ENCODE assay signal across 8 mouse cellular contexts in the genomic region with DNA sequence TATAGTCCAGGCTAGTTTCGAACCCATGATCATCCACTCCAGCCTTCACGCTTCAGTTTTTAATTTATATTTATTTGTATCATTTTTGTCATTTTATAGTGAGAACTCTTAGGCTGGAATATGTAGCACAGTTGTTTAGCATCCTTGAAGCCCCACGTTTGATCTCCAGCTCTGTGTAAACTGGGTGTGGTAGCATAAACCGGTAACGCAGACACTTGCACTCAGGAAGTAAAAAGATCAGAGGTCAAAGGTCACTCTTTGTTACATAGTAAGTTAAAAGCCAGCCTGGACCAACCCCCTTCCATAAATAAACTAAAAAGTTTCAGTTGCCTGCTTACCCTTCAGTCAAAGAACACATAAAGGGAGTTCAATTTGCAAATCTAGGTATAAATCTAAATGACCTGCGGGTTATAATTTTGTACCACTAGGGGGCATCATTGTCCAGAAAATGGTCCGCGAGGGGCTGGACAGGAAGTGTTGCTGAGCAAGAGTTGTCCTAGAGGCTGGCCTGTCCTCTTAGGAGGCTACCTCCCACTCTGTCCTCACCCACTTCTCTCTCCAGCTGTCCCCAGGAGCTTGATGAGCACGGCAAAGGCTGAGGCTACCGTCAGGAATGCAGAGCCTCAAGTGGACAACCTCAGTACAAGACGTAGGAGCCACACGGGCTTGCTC. TPM values are rescaled to one million over a fixed set of nuclear protein-coding genes. Genes with fewer than 3 reads are reported as not detected.
DNase-seq lines count a peak whose midpoint lies in the region; ATAC-seq and TF ChIP-seq lines count a peak whose summit lies in the region.

No protein-coding gene starts in this region.

- peak; percentile 70 for ATAC-seq in forebrain, embryonic 13.5 days
- peak; percentile 87 for ATAC-seq in lung, embryonic 14.5 days (ENCODE audit: insufficient read depth)
- peak; percentile 70 for ATAC-seq in neural tube, embryonic 15.5 days (ENCODE audit: low FRiP score)

- H3K36me3 ChIP-seq in forebrain, embryonic 13.5 days (ENCODE audit: poor library complexity, severe bottlenecking): peaks cover 24% of the 10 kb centered on the region; the same call in 1 of the 2 replicates
- peaks cover 24% of the 10 kb centered on the region for H3K36me3 ChIP-seq in lung, embryonic 14.5 days (ENCODE audit: insufficient read depth)
- H3K36me3 ChIP-seq in neural tube, embryonic 15.5 days: no peaks in the 10 kb centered on the region

- 53% methylated on average over 12 of the region's 12 CpGs for WGBS in forebrain, embryonic 13.5 days
- WGBS in lung, embryonic 14.5 days: 35% methylated on average over 12 of the region's 12 CpGs
- WGBS in neural tube, embryonic 15.5 days: 46% methylated on average over 12 of the region's 12 CpGs

- no peak overlapping the region for H3K4me3 ChIP-seq in forebrain, embryonic 13.5 days
- H3K4me3 ChIP-seq in lung, embryonic 14.5 days (ENCODE audit: low read depth, low read length): no peak overlapping the region
- H3K4me3 ChIP-seq in neural tube, embryonic 15.5 days (replicated peaks): no peak overlapping the region

- intact Hi-C loops in heart, postnatal 14 days (cut with DNase I): loop anchor here (1.0 to 10.0 kb wide), 3 partner anchors 153 to 519 kb away; partner anchors contain the start of gene Tcf7l1

- H3K27me3 ChIP-seq in forebrain, embryonic 13.5 days: no peaks in the 10 kb centered on the region
- H3K27me3 ChIP-seq in lung, embryonic 14.5 days (ENCODE audit: insufficient read depth, low read length): no peaks in the 10 kb centered on the region
- no peaks in the 10 kb centered on the region for H3K27me3 ChIP-seq in neural tube, embryonic 15.5 days (replicated peaks)

- DNase-seq in adrenal gland, adult (ENCODE audit: inconsistent age in 2 of 2, low spot score in 1 of 2): peak; percentile 61 to 94
- no peak for DNase-seq in adrenal gland, postnatal 4 days (ENCODE audit: low spot score in 2 of 2)
- DNase-seq in adrenal gland, postnatal 10 days: peak; percentile 75
- DNase-seq in heart, postnatal 14 days: peak; percentile 56 to 79
- peak; percentile 84 for DNase-seq in kidney, postnatal 14 days
- DNase-seq in lung, embryonic 14.5 days: peak; percentile 93

- H3K4me2 ChIP-seq in forebrain, embryonic 13.5 days: no peak overlapping the region
- peak overlapping the region; percentile 24; the same call in 1 of the 2 replicates for H3K4me2 ChIP-seq in lung, embryonic 14.5 days
- no peak overlapping the region for H3K4me2 ChIP-seq in neural tube, embryonic 15.5 days

- TF ChIP-seq CTCF in lung, embryonic 14.5 days (IDR thresholded peaks at IDR 0.05; ENCODE audit: low read depth): peak; percentile 75

- no peaks in the 10 kb centered on the region for H3K4me1 ChIP-seq in forebrain, embryonic 13.5 days
- H3K4me1 ChIP-seq in lung, embryonic 14.5 days (ENCODE audit: insufficient read depth): no peaks in the 10 kb centered on the region
- no peaks in the 10 kb centered on the region for H3K4me1 ChIP-seq in neural tube, embryonic 15.5 days

- H3K9me3 ChIP-seq in forebrain, embryonic 13.5 days (replicated peaks): no peaks in the 10 kb centered on the region
- no peaks in the 10 kb centered on the region for H3K9me3 ChIP-seq in lung, embryonic 14.5 days (ENCODE audit: low read depth, low read length)
- no peaks in the 10 kb centered on the region for H3K9me3 ChIP-seq in neural tube, embryonic 15.5 days (replicated peaks)

- no peak overlapping the region for H3K27ac ChIP-seq in forebrain, embryonic 13.5 days
- H3K27ac ChIP-seq in lung, embryonic 14.5 days (ENCODE audit: low read depth): peak overlapping the region; percentile 25; the same call in 1 of the 2 replicates
- no peak overlapping the region for H3K27ac ChIP-seq in neural tube, embryonic 15.5 days (replicated peaks)

- H3K9ac ChIP-seq in forebrain, embryonic 13.5 days: no peak overlapping the region
- no peak overlapping the region for H3K9ac ChIP-seq in lung, embryonic 14.5 days
- H3K9ac ChIP-seq in neural tube, embryonic 15.5 days (replicated peaks): no peak overlapping the region

RNA-seq across cellular contexts. Expression of gene Tgoln1, which starts 19.1 kb away (rescaled TPM):
- 10 to 100 TPM; 94.9 to 96.7 TPM for total RNA-seq in adrenal gland, postnatal 4 days (2021)
- 100 to 1,000 TPM in 1 of 2 experiments, 10 to 100 TPM in 1; 92.7 to 121 TPM for total RNA-seq in adrenal gland, postnatal 10 days (2021)
- 28.8 and 32.0 TPM in 2 replicates for polyA plus RNA-seq in forebrain, embryonic 13.5 days (2015; fragmentation: Nextera tagmentation; extraction: Ambion mirVana)
- total RNA-seq in heart, postnatal 14 days (2021): 10 to 100 TPM; 46.4 to 47.6 TPM
- polyA plus RNA-seq in lung, embryonic 14.5 days (2014; fragmentation: Nextera tagmentation; extraction: Ambion mirVana): 40.4 and 43.2 TPM in 2 replicates
- polyA plus RNA-seq in neural tube, embryonic 15.5 days (2015; fragmentation: Nextera tagmentation; extraction: Ambion mirVana): 36.3 and 38.0 TPM in 2 replicates

RNA-seq across cellular contexts. Expression of gene Retsat, which starts 37.6 kb away (rescaled TPM):
- 100 to 1,000 TPM; 159 to 166 TPM for total RNA-seq in adrenal gland, postnatal 4 days (2021)
- 100 to 1,000 TPM; 359 to 375 TPM for total RNA-seq in adrenal gland, postnatal 10 days (2021)
- 3.6 and 5.5 TPM in 2 replicates for polyA plus RNA-seq in forebrain, embryonic 13.5 days (2015; fragmentation: Nextera tagmentation; extraction: Ambion mirVana)
- total RNA-seq in heart, postnatal 14 days (2021): 100 to 1,000 TPM; 164 to 166 TPM
- 17.2 and 18.4 TPM in 2 replicates for polyA plus RNA-seq in lung, embryonic 14.5 days (2014; fragmentation: Nextera tagmentation; extraction: Ambion mirVana)
- 4.9 and 8.2 TPM in 2 replicates for polyA plus RNA-seq in neural tube, embryonic 15.5 days (2015; fragmentation: Nextera tagmentation; extraction: Ambion mirVana)

RNA-seq across cellular contexts. Expression of gene Elmod3, which starts 37.7 kb away (rescaled TPM):
- total RNA-seq in adrenal gland, postnatal 4 days (2021): 10 to 100 TPM; 14.2 to 16.8 TPM
- 10 to 100 TPM; 13.3 to 15.8 TPM for total RNA-seq in adrenal gland, postnatal 10 days (2021)
- 14.1 and 14.8 TPM in 2 replicates for polyA plus RNA-seq in forebrain, embryonic 13.5 days (2015; fragmentation: Nextera tagmentation; extraction: Ambion mirVana)
- total RNA-seq in heart, postnatal 14 days (2021): 10 to 100 TPM; 16.7 to 19.2 TPM
- 15.9 and 16.2 TPM in 2 replicates for polyA plus RNA-seq in lung, embryonic 14.5 days (2014; fragmentation: Nextera tagmentation; extraction: Ambion mirVana)
- 14.3 and 16.6 TPM in 2 replicates for polyA plus RNA-seq in neural tube, embryonic 15.5 days (2015; fragmentation: Nextera tagmentation; extraction: Ambion mirVana)

Comparison
In these comparisons a context has a peak if more than half of its experiments do, and no peak if none do; other contexts are left out.
1. DNase-seq: peak in adrenal gland, adult (2 of 2), adrenal gland, postnatal 10 days (single experiment), heart, postnatal 14 days (2 of 2), kidney, postnatal 14 days (single experiment) and lung, embryonic 14.5 days (single experiment); none in adrenal gland, postnatal 4 days (0 of 2).
2. Peak in every context shown above with its lines, with median percentiles within 50 percentile points of each other: ATAC-seq.